Mouse (Mus musculus): ENCODE results near the gene Faf1. TPM values are rescaled to one million over a fixed set of nuclear protein-coding genes. Genes with fewer than 3 reads are reported as not detected.

Faf1 gene
- polyA plus RNA-seq, 1 experiment = 17.9 TPM

- H3K4me1 ChIP-seq (ENCODE audit: control insufficient read depth, insufficient read depth, low read length) = no peaks in the 10 kb centered on the region
- TF ChIP-seq POLR2A (IDR thresholded peaks at IDR 0.05; ENCODE audit: control insufficient read depth, low read depth, low read length) (no peak), CTCF (IDR thresholded peaks at IDR 0.05; ENCODE audit: control insufficient read depth, insufficient read depth, insufficient replicate concordance, low read depth, low read length) (no peak)
- H3K27ac ChIP-seq (ENCODE audit: control insufficient read depth, insufficient read depth, low read depth, low read length) = no peak overlapping the region
- no peaks in the 10 kb centered on the region for H3K27me3 ChIP-seq (ENCODE audit: control insufficient read depth, insufficient read depth, low read length)
- H3K36me3 ChIP-seq (ENCODE audit: control insufficient read depth, insufficient read depth, low read length) = no peaks in the 10 kb centered on the region
- no peak overlapping the region for H3K4me3 ChIP-seq (ENCODE audit: control insufficient read depth, low read depth, low read length)
These were observed 92.7 kb downstream of the Faf1 start for GRCm38 (mm10) chr4:109769071-109769470.

GRCm38 (mm10) chr4:109782577-109783114 is 106.3 kb downstream of the Faf1 start:
- H3K27ac ChIP-seq (ENCODE audit: control insufficient read depth, insufficient read depth, low read depth, low read length) = no peak overlapping the region
- H3K27me3 ChIP-seq (ENCODE audit: control insufficient read depth, insufficient read depth, low read length) = no peaks in the 10 kb centered on the region
- H3K4me3 ChIP-seq (ENCODE audit: control insufficient read depth, low read depth, low read length) = no peak overlapping the region
- no peaks in the 10 kb centered on the region for H3K4me1 ChIP-seq (ENCODE audit: control insufficient read depth, insufficient read depth, low read length)
- H3K36me3 ChIP-seq (ENCODE audit: control insufficient read depth, insufficient read depth, low read length) = no peaks in the 10 kb centered on the region
- TF ChIP-seq CTCF (IDR thresholded peaks at IDR 0.05; ENCODE audit: control insufficient read depth, insufficient read depth, insufficient replicate concordance, low read depth, low read length) = no peak
- TF ChIP-seq POLR2A (IDR thresholded peaks at IDR 0.05; ENCODE audit: control insufficient read depth, low read depth, low read length) = no peak

- H3K4me1 ChIP-seq (ENCODE audit: control insufficient read depth, insufficient read depth, low read length) = no peaks in the 10 kb centered on the region
These were observed 113.1 kb downstream of the Faf1 start for GRCm38 (mm10) chr4:109789347-109790001.

GRCm38 (mm10) chr4:109792331-109792730 is 115.9 kb downstream of the Faf1 start:
- Histone ChIP-seq H3K27ac (ENCODE audit: control insufficient read depth, insufficient read depth, low read depth, low read length) (no peak overlapping the region), H3K4me1 (ENCODE audit: control insufficient read depth, insufficient read depth, low read length) (no peaks in the 10 kb centered on the region), H3K27me3 (ENCODE audit: control insufficient read depth, insufficient read depth, low read length) (no peaks in the 10 kb centered on the region), H3K36me3 (ENCODE audit: control insufficient read depth, insufficient read depth, low read length) (no peaks in the 10 kb centered on the region), H3K4me3 (ENCODE audit: control insufficient read depth, low read depth, low read length) (no peak overlapping the region)
- TF ChIP-seq CTCF (IDR thresholded peaks at IDR 0.05; ENCODE audit: control insufficient read depth, insufficient read depth, insufficient replicate concordance, low read depth, low read length) = no peak
- no peak for TF ChIP-seq POLR2A (IDR thresholded peaks at IDR 0.05; ENCODE audit: control insufficient read depth, low read depth, low read length)

More at GRCm38 (mm10) chr4:109789347-109790001, 113.1 kb downstream of the Faf1 start:
- TF ChIP-seq CTCF (IDR thresholded peaks at IDR 0.05; ENCODE audit: control insufficient read depth, insufficient read depth, insufficient replicate concordance, low read depth, low read length) = no peak
- no peak for TF ChIP-seq POLR2A (IDR thresholded peaks at IDR 0.05; ENCODE audit: control insufficient read depth, low read depth, low read length)
- no peaks in the 10 kb centered on the region for H3K36me3 ChIP-seq (ENCODE audit: control insufficient read depth, insufficient read depth, low read length)
- no peaks in the 10 kb centered on the region for H3K27me3 ChIP-seq (ENCODE audit: control insufficient read depth, insufficient read depth, low read length)
- no peak overlapping the region for H3K4me3 ChIP-seq (ENCODE audit: control insufficient read depth, low read depth, low read length)
- H3K27ac ChIP-seq (ENCODE audit: control insufficient read depth, insufficient read depth, low read depth, low read length) = no peak overlapping the region

GRCm38 (mm10) chr4:109793072-109793471 is 116.7 kb downstream of the Faf1 start:
- TF ChIP-seq POLR2A (IDR thresholded peaks at IDR 0.05; ENCODE audit: control insufficient read depth, low read depth, low read length) (no peak), CTCF (IDR thresholded peaks at IDR 0.05; ENCODE audit: control insufficient read depth, insufficient read depth, insufficient replicate concordance, low read depth, low read length) (no peak)
- Histone ChIP-seq H3K27ac (ENCODE audit: control insufficient read depth, insufficient read depth, low read depth, low read length) (no peak overlapping the region), H3K4me1 (ENCODE audit: control insufficient read depth, insufficient read depth, low read length) (no peaks in the 10 kb centered on the region), H3K4me3 (ENCODE audit: control insufficient read depth, low read depth, low read length) (no peak overlapping the region), H3K27me3 (ENCODE audit: control insufficient read depth, insufficient read depth, low read length) (no peaks in the 10 kb centered on the region), H3K36me3 (ENCODE audit: control insufficient read depth, insufficient read depth, low read length) (no peaks in the 10 kb centered on the region)

- Histone ChIP-seq H3K36me3 (ENCODE audit: control insufficient read depth, insufficient read depth, low read length) (no peaks in the 10 kb centered on the region), H3K4me3 (ENCODE audit: control insufficient read depth, low read depth, low read length) (no peak overlapping the region), H3K27me3 (ENCODE audit: control insufficient read depth, insufficient read depth, low read length) (no peaks in the 10 kb centered on the region), H3K4me1 (ENCODE audit: control insufficient read depth, insufficient read depth, low read length) (no peaks in the 10 kb centered on the region), H3K27ac (ENCODE audit: control insufficient read depth, insufficient read depth, low read depth, low read length) (no peak overlapping the region)
- TF ChIP-seq POLR2A (IDR thresholded peaks at IDR 0.05; ENCODE audit: control insufficient read depth, low read depth, low read length) (no peak), CTCF (IDR thresholded peaks at IDR 0.05; ENCODE audit: control insufficient read depth, insufficient read depth, insufficient replicate concordance, low read depth, low read length) (no peak)
These were observed 121.3 kb downstream of the Faf1 start for GRCm38 (mm10) chr4:109797511-109798182.

- no peaks in the 10 kb centered on the region for H3K27me3 ChIP-seq (ENCODE audit: control insufficient read depth, insufficient read depth, low read length)
- no peaks in the 10 kb centered on the region for H3K4me1 ChIP-seq (ENCODE audit: control insufficient read depth, insufficient read depth, low read length)
- H3K27ac ChIP-seq (ENCODE audit: control insufficient read depth, insufficient read depth, low read depth, low read length) = no peak overlapping the region
- TF ChIP-seq CTCF (IDR thresholded peaks at IDR 0.05; ENCODE audit: control insufficient read depth, insufficient read depth, insufficient replicate concordance, low read depth, low read length) = no peak
- TF ChIP-seq POLR2A (IDR thresholded peaks at IDR 0.05; ENCODE audit: control insufficient read depth, low read depth, low read length) = no peak
- H3K4me3 ChIP-seq (ENCODE audit: control insufficient read depth, low read depth, low read length) = no peak overlapping the region
- H3K36me3 ChIP-seq (ENCODE audit: control insufficient read depth, insufficient read depth, low read length) = no peaks in the 10 kb centered on the region
These were observed 130.0 kb downstream of the Faf1 start for GRCm38 (mm10) chr4:109806408-109806807.
